8 mouse cellular contexts compared by ENCODE assay signal in the genomic region with DNA sequence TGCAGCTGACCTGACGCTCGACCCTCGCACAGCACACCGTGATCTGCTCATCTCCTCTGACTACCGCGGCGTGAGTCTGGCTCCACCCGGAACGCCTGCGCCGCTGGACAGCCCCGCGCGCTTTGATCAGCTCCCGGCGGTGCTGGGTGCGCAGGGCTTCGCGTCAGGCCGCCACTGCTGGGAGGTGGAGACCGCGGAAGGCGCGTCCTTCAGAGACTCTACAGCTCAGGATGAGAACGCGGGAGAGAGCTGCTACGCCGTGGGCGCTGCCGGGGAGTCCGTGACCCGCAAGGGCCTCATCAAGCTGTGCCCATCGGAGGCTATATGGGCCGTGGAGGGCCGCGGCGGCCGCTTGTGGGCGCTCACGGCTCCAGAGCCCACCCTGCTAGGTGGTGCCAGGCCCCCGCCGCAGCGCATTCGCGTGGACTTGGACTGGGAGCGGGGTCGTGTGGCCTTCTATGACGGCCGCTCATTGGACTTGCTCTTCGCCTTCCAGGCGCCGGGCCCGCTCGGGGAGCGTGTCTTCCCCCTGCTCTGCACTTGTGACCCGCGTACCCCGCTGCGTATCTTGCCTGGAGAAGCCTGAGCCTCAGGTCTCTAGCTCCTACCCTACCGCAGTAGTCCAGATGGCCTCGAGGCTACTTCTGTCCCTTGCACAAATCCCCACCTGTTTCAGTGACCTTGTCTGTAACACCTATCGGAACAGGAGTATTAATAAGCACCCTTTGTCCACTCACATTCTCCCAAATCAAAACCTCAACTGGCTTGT. TPM values are rescaled to one million over a fixed set of nuclear protein-coding genes. Genes with fewer than 3 reads are reported as not detected.
DNase-seq lines count a peak whose midpoint lies in the region; ATAC-seq and TF ChIP-seq lines count a peak whose summit lies in the region.

No protein-coding gene starts in this region.

- peak overlapping the region; percentile 96 for H3K4me2 ChIP-seq in forebrain, embryonic 15.5 days (replicated peaks)

- H3K27ac ChIP-seq in forebrain, embryonic 15.5 days (replicated peaks) = peak overlapping the region; percentile 46
- H3K27ac ChIP-seq in layer of hippocampus, adult 2 months = peak overlapping the region; percentile 89

- peaks cover 10% of the 10 kb centered on the region; the same call in 1 of the 2 replicates for H3K36me3 ChIP-seq in forebrain, embryonic 15.5 days

- H3K4me1 ChIP-seq in forebrain, embryonic 15.5 days = peaks cover 36% of the 10 kb centered on the region

- peak; percentile 60 for DNase-seq in CD4-positive, CD25-positive, alpha-beta regulatory T cell, adult 2 months (ENCODE audit: low read depth, low spot score)
- DNase-seq in cerebellum, adult 11-12 months = peak; percentile 67
- DNase-seq in heart, postnatal 25 days (ENCODE audit: low spot score) = peak; percentile 24
- peak in 1 of 2 experiments; percentile 58 for DNase-seq in layer of hippocampus, adult 2 months (ENCODE audit: low spot score in 2 of 2)
- peak; percentile 50 for DNase-seq in lung, postnatal 10 days
- DNase-seq in right cerebral cortex, adult 2 months (ENCODE audit: low spot score in 2 of 2) = peak; percentile 62 to 64

- TF ChIP-seq CTCF in layer of hippocampus, adult 2 months (conservative IDR thresholded peaks at IDR 0.05) = peak; percentile 61

- no peak for ATAC-seq in CD4-positive, CD25-positive, alpha-beta regulatory T cell, adult 4 months
- ATAC-seq in forebrain, embryonic 15.5 days (replicated peaks) = peak; percentile 52

- intact Hi-C loops in heart, postnatal 25 days (cut with DNase I) = no loop called here

- WGBS in forebrain, embryonic 15.5 days = under 1% methylated on average over 62 of the region's 62 CpGs

- H3K27me3 ChIP-seq in forebrain, embryonic 15.5 days = peaks cover 38% of the 10 kb centered on the region

- peak overlapping the region; percentile 70 for H3K9ac ChIP-seq in forebrain, embryonic 15.5 days (replicated peaks)

- peak overlapping the region; percentile 49 for H3K4me3 ChIP-seq in forebrain, embryonic 15.5 days
- peak overlapping the region; percentile 67 for H3K4me3 ChIP-seq in layer of hippocampus, adult 2 months

- H3K9me3 ChIP-seq in forebrain, embryonic 15.5 days = no peaks in the 10 kb centered on the region

RNA-seq across cellular contexts. Expression of gene Ppp1r11, which starts 4.3 kb away (rescaled TPM):
- polyA plus RNA-seq in CD4-positive, CD25-positive, alpha-beta regulatory T cell, adult 4 months (2017; shearing (Covaris generic)) = 100 to 1,000 TPM; 196 to 201 TPM
- polyA plus RNA-seq in forebrain, embryonic 15.5 days (2015; fragmentation: Nextera tagmentation; extraction: Ambion mirVana) = 156 and 164 TPM in 2 replicates
- total RNA-seq in heart, postnatal 25 days (2021) = 10 to 100 TPM; 87.4 to 92.9 TPM
- 100 to 1,000 TPM; 132 to 139 TPM for total RNA-seq in layer of hippocampus, adult 2 months (2021)

RNA-seq across cellular contexts. Expression of gene Rnf39, which starts 4.5 kb away (rescaled TPM):
- not detected for polyA plus RNA-seq in CD4-positive, CD25-positive, alpha-beta regulatory T cell, adult 4 months (2017; shearing (Covaris generic))
- polyA plus RNA-seq in forebrain, embryonic 15.5 days (2015; fragmentation: Nextera tagmentation; extraction: Ambion mirVana) = 0.78 and 0.80 TPM in 2 replicates
- total RNA-seq in heart, postnatal 25 days (2021) = 1 to 10 TPM in 1 of 2 experiments, under 1 TPM in 1; 0.36 to 1.1 TPM
- 1 to 10 TPM; 5.2 to 5.3 TPM for total RNA-seq in layer of hippocampus, adult 2 months (2021)

RNA-seq across cellular contexts. Expression of gene Znrd1, which starts 11.1 kb away (rescaled TPM):
- polyA plus RNA-seq in CD4-positive, CD25-positive, alpha-beta regulatory T cell, adult 4 months (2017; shearing (Covaris generic)) = 10 to 100 TPM; 67.9 to 82.1 TPM
- 71.2 and 74.1 TPM in 2 replicates for polyA plus RNA-seq in forebrain, embryonic 15.5 days (2015; fragmentation: Nextera tagmentation; extraction: Ambion mirVana)
- total RNA-seq in heart, postnatal 25 days (2021) = 10 to 100 TPM; 25.9 to 27.4 TPM
- total RNA-seq in layer of hippocampus, adult 2 months (2021) = 10 to 100 TPM; 30.6 to 34.5 TPM

RNA-seq across cellular contexts. Expression of gene Znrd1as, which starts 11.2 kb away (rescaled TPM):
- 1 to 10 TPM; 5.5 to 8.2 TPM for polyA plus RNA-seq in CD4-positive, CD25-positive, alpha-beta regulatory T cell, adult 4 months (2017; shearing (Covaris generic))
- 5.1 and 5.9 TPM in 2 replicates for polyA plus RNA-seq in forebrain, embryonic 15.5 days (2015; fragmentation: Nextera tagmentation; extraction: Ambion mirVana)
- 10 to 100 TPM; 11.2 to 14.7 TPM for total RNA-seq in heart, postnatal 25 days (2021)
- total RNA-seq in layer of hippocampus, adult 2 months (2021) = 1 to 10 TPM; 6.2 to 7.3 TPM

RNA-seq across cellular contexts. Expression of gene 2410137M14Rik, which starts 33.8 kb away (rescaled TPM):
- not detected for polyA plus RNA-seq in CD4-positive, CD25-positive, alpha-beta regulatory T cell, adult 4 months (2017; shearing (Covaris generic))
- polyA plus RNA-seq in forebrain, embryonic 15.5 days (2015; fragmentation: Nextera tagmentation; extraction: Ambion mirVana) = 0.37 TPM in 1 of 2 replicates, not detected in the other
- total RNA-seq in heart, postnatal 25 days (2021) = under 1 TPM; 0.49 to 0.61 TPM
- total RNA-seq in layer of hippocampus, adult 2 months (2021) = not detected
